Mouse (Mus musculus) heart, postnatal 0 days (tissue): ENCODE results near the gene Ttll10.

Experiments
- CTCF ChIP-seq: IDR thresholded peaks from 2 replicates; pipeline ENCODE4 v1.5.1; 2016; ENCODE audit warnings: antibody characterized with exemption, control low read depth, low read depth
- EP300 ChIP-seq: IDR thresholded peaks from 2 replicates; pipeline ENCODE4 v1.6.1; 2016; ENCODE audit warnings: antibody characterized with exemption, low read depth

GRCm38 (mm10) chr4:156064510-156064897, 5.3 kb upstream of the Ttll10 start:
- TF ChIP-seq CTCF (no peak), EP300 (no peak)
